Comparison of ENCODE assay signal across 10 mouse cellular contexts in genomic region chr7:27153205-27153764, GRCm38 (mm10). TPM values are rescaled to one million over a fixed set of nuclear protein-coding genes. Genes with fewer than 3 reads are reported as not detected.
DNase-seq lines count a peak whose midpoint lies in the region; ATAC-seq and TF ChIP-seq lines count a peak whose summit lies in the region.
"Had no signal": no experiment of that assay in that cellular context is flagged by ENCODE, and none has a peak within 500 bp of the region (broad histone marks: within the 10 kb centered on the region; RNA-seq: fewer than 3 reads in every experiment).

Cyp2t4 (plus strand) TSS chr7:27153714.

- H3K36me3 ChIP-seq in stomach, postnatal 0 days (ENCODE audit: control insufficient read depth, insufficient read depth, low read length): peaks cover 2% of the 10 kb centered on the region

- no peak within 1 kb of the TSS for H3K4me3 ChIP-seq in stomach, postnatal 0 days (ENCODE audit: low read depth, low read length)
- H3K4me3 ChIP-seq: myocyte had no signal

- no peak for TF ChIP-seq CTCF in stomach, postnatal 0 days (IDR thresholded peaks at IDR 0.05; ENCODE audit: low read depth)

- WGBS in stomach, postnatal 0 days: 32% methylated on average over 10 of the region's 10 CpGs

- H3K27me3 ChIP-seq in stomach, postnatal 0 days (ENCODE audit: control insufficient read depth, insufficient read depth, low read length): no peaks in the 10 kb centered on the region

- intact Hi-C loops in heart, postnatal 25 days (cut with DNase I): no loop called here

- no peaks in the 10 kb centered on the region for H3K4me1 ChIP-seq in stomach, postnatal 0 days (replicated peaks; ENCODE audit: control insufficient read depth, insufficient read depth)

- DNase-seq in right cerebral cortex, postnatal 14 days: peak; percentile 30
- no peak for DNase-seq in right cerebral cortex, postnatal 25 days
- DNase-seq in heart, postnatal 25 days (ENCODE audit: low spot score): peak; percentile 49
- DNase-seq in kidney, postnatal 36 days: peak; percentile 80 to 84
- peak; percentile 81 for DNase-seq in stomach, postnatal 0 days (ENCODE audit: low spot score)
- DNase-seq in adrenal gland, adult 18-20 months (ENCODE audit: low spot score in 2 of 2): no peak
- no peak for DNase-seq in ovary, postnatal 36 days (ENCODE audit: low spot score)
- DNase-seq: liver; right cerebral cortex, postnatal 4 days had no signal

- peak within 1 kb of the TSS; percentile 82 for H3K27ac ChIP-seq in stomach, postnatal 0 days (replicated peaks)

- H3K9ac ChIP-seq in stomach, postnatal 0 days (ENCODE audit: low read length): peak within 1 kb of the TSS; percentile 41; the same call in 1 of the 2 replicates

- no peak within 1 kb of the TSS for H3K4me2 ChIP-seq in stomach, postnatal 0 days (replicated peaks; ENCODE audit: low read depth)

- no peaks in the 10 kb centered on the region for H3K9me3 ChIP-seq in stomach, postnatal 0 days (ENCODE audit: control insufficient read depth, low read length)

- TF ChIP-seq EP300 in stomach, postnatal 0 days (optimal IDR thresholded peaks at IDR 0.05): no peak

- ATAC-seq in stomach, postnatal 0 days (ENCODE audit: low FRiP score, low TSS enrichment): peak; percentile 80

RNA-seq across cellular contexts. Expression of gene Cyp2t4, which starts in this region (rescaled TPM):
- total RNA-seq in heart, postnatal 25 days (2021): not detected
- polyA plus RNA-seq in stomach, postnatal 0 days (2015; fragmentation: Nextera tagmentation; extraction: Ambion mirVana): 0.11 TPM in 1 of 2 replicates, not detected in the other
- total RNA-seq in adrenal gland, adult 18-20 months (2021): not detected

Comparison
In these comparisons a context has a peak if more than half of its experiments do, and no peak if none do; other contexts are left out.
1. DNase-seq: peak in right cerebral cortex, postnatal 14 days (single experiment) and kidney, postnatal 36 days (2 of 2); none in right cerebral cortex, postnatal 25 days (single experiment), adrenal gland, adult 18-20 months (0 of 2) and ovary, postnatal 36 days (single experiment).
2. Peak in DNase-seq in heart, postnatal 25 days; RNA of the gene not detected or under 1 TPM.
3. Peak in DNase-seq, ATAC-seq, H3K27ac ChIP-seq and H3K9ac ChIP-seq in stomach, postnatal 0 days; RNA of the gene not detected or under 1 TPM.